Mouse (Mus musculus) hindbrain, embryonic 10.5 days (tissue): ENCODE data around the gene Guk1. TPM values are rescaled to one million over a fixed set of nuclear protein-coding genes. Genes with fewer than 3 reads are reported as not detected.
A peak's percentile ranks its signal among the peaks of the same experiment; 100 is the strongest.

Source experiments
- DNase-seq: peaks from one replicate; pipeline ENCODE4 v3.0.0-alpha.2; 2017; ENCODE audit warnings: low spot score
- H3K27ac ChIP-seq: fragments of 300-500 bp; sonication (generic); 2 replicates; pipeline ENCODE4 v1.5.1; 2016; ENCODE audit warnings: mild to moderate bottlenecking, moderate library complexity
- H3K27me3 ChIP-seq: fragments of 300-500 bp; sonication (generic); 2 replicates; pipeline ENCODE4 v1.6.1; 2016; ENCODE audit warnings: mild to moderate bottlenecking; ENCODE audit not compliant: poor library complexity, insufficient read depth, severe bottlenecking
- H3K36me3 ChIP-seq: fragments of 300-500 bp; sonication (generic); 2 replicates; pipeline ENCODE4 v1.6.1; 2016; ENCODE audit warnings: mild to moderate bottlenecking, moderate library complexity
- H3K4me1 ChIP-seq: fragments of 300-500 bp; sonication (generic); replicated peaks from 2 replicates; pipeline ENCODE4 v1.6.1; 2016; ENCODE audit warnings: mild to moderate bottlenecking
- H3K4me3 ChIP-seq: fragments of 300-500 bp; sonication (generic); 2 replicates; pipeline ENCODE4 v1.5.1; 2016; ENCODE audit warnings: mild to moderate bottlenecking, moderate library complexity
- H3K9me3 ChIP-seq: fragments of 300-500 bp; sonication (generic); 2 replicates; pipeline ENCODE4 v1.6.1; 2016; ENCODE audit warnings: mild to moderate bottlenecking, moderate library complexity
- WGBS: fragments of 180-500 bp; shearing (Covaris S2); methylation state at CpG from one replicate; pipeline ENCODE4 v1.1.7; 2016; 5-methylcytosine and 5-hydroxymethylcytosine counted together
- polyA plus RNA-seq: library from polyadenylated mRNA; unstranded; fragments of >200 nt; fragmentation: Nextera tagmentation; extraction: Ambion mirVana; gene quantifications from 2 replicates; pipeline ENCODE4 v1.2.1, GENCODE M21; 2016

The Guk1 gene
- polyA plus RNA-seq, 1 experiment from 2014 or later: 119 TPM

GRCm38 (mm10) chr11:59169807-59170206 lies 22.2 kb downstream of the Guk1 start:
- Histone ChIP-seq H3K4me3 (no peak overlapping the region), H3K36me3 (no peaks in the 10 kb centered on the region), H3K9me3 (no peaks in the 10 kb centered on the region), H3K27me3 (peaks cover 15% of the 10 kb centered on the region), H3K4me1 (no peaks in the 10 kb centered on the region), H3K27ac (no peak overlapping the region)
- WGBS: 70% methylated on average over 3 of the region's 3 CpGs
- no peak for DNase-seq

- Histone ChIP-seq H3K4me1 (peaks cover 24% of the 10 kb centered on the region), H3K4me3 (no peak overlapping the region), H3K9me3 (no peaks in the 10 kb centered on the region), H3K27me3 (peaks cover 3% of the 10 kb centered on the region; the same call in 1 of the 2 replicates), H3K36me3 (0 out of 2 replicates have a peak, but pooled peaks cover 3% of the 10 kb centered on the region), H3K27ac (no peak overlapping the region)
- WGBS: 80% methylated on average over 2 of the region's 2 CpGs
- no peak for DNase-seq
Observed at GRCm38 (mm10) chr11:59165616-59166241, 26.3 kb downstream of the Guk1 start.

DNA sequence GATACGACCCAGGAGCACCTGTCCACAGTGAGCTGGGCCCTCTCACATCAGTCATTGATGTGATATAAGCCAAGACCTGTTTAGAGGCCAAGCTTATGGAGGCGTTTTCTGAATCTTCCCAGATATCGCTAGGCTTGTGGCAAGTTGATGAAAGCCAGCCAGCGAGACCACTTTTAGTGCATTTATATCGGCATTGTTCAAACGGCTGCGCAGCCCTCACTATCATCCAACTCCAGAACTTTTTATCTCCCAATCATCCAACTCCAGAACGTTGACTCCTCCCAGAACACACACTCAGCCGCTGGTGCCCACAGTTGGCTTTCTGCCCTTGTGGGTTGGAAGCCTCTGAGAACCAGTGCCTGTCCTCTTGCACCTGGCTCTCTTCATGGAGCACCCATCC lies 27.6 kb downstream of the Guk1 start:
- Histone ChIP-seq H3K4me1 (peaks cover 24% of the 10 kb centered on the region), H3K27me3 (peaks cover 3% of the 10 kb centered on the region; the same call in 1 of the 2 replicates), H3K36me3 (peaks cover 13% of the 10 kb centered on the region; the same call in 1 of the 2 replicates), H3K9me3 (no peaks in the 10 kb centered on the region), H3K4me3 (peak overlapping the region; percentile 85), H3K27ac (peak overlapping the region; percentile 98)
- WGBS: 88% methylated on average over 9 of the region's 9 CpGs
- DNase-seq: no peak

- H3K36me3 ChIP-seq: peaks cover 16% of the 10 kb centered on the region
- H3K27ac ChIP-seq: peak within 1 kb of the TSS; percentile 98
- 4% methylated on average over 68 of the region's 68 CpGs for WGBS
- H3K9me3 ChIP-seq: no peaks in the 10 kb centered on the region
- peaks cover 24% of the 10 kb centered on the region for H3K4me1 ChIP-seq
- peak within 1 kb of the TSS; percentile 85 for H3K4me3 ChIP-seq
- peak; percentile 98 for DNase-seq
- H3K27me3 ChIP-seq: peaks cover 3% of the 10 kb centered on the region; the same call in 1 of the 2 replicates
Observed at GRCm38 (mm10) chr11:59163255-59164236, 28.5 kb downstream of the Guk1 start, which contains the start of gene Iba57. Gene Iba57, minus strand, starts transcription at chr11:59163739.

- Histone ChIP-seq H3K4me3 (peak overlapping the region; percentile 85), H3K27ac (peak overlapping the region; percentile 98), H3K36me3 (peaks cover 24% of the 10 kb centered on the region), H3K27me3 (no peaks in the 10 kb centered on the region), H3K4me1 (peaks cover 24% of the 10 kb centered on the region), H3K9me3 (no peaks in the 10 kb centered on the region)
- no peak for DNase-seq
- 59% methylated on average over 9 of the region's 9 CpGs for WGBS
Observed at GRCm38 (mm10) chr11:59162443-59163254, 29.4 kb downstream of the Guk1 start.

DNA sequence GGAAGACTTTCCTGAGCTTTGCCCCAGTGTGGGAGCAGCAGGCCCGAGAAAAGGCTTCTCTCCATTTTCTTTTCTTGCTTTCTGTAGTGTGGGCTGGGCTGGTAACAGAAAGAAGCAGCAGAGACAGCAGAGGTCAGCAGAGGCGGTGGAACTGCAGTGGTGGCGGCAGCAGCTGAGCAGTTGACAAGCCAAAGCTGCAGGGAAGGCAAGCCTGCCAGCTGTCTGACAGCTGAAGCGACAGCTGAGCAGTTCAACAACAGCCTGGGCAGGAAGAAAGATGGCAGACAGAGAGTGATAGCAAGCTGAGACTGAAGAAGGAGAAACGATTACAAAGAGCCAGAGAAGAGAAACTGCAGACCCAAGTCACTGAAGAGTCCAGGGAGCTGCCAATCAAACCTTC lies 30.6 kb downstream of the Guk1 start:
- H3K4me1 ChIP-seq: peaks cover 24% of the 10 kb centered on the region
- WGBS: 76% methylated on average over 5 of the region's 5 CpGs
- peaks cover 35% of the 10 kb centered on the region for H3K36me3 ChIP-seq
- H3K27me3 ChIP-seq: no peaks in the 10 kb centered on the region
- no peak overlapping the region; the same call in 1 of the 2 replicates for H3K27ac ChIP-seq
- no peak for DNase-seq
- H3K9me3 ChIP-seq: no peaks in the 10 kb centered on the region
- no peak overlapping the region for H3K4me3 ChIP-seq

DNA sequence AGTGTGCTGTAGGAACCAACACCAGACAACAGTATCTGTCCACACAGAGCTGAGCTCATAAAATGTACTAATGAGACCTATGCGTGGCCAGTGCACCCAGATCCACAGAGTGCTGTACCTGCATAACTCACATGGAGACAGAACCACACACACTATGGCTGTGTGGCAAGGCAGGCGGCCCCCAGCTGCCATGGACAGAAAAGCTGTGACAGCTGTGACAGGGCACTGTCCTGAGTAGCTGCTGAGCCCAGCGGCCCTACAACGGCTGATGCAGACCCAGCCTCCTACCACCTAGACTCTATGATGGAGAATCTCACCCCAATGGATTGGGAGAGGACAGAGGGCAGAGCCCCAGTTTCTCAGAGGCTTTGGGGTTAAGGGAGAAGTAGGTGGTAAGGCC lies 32.5 kb downstream of the Guk1 start:
- Histone ChIP-seq H3K36me3 (peaks cover 46% of the 10 kb centered on the region), H3K9me3 (no peaks in the 10 kb centered on the region), H3K4me1 (peaks cover 24% of the 10 kb centered on the region), H3K27ac (no peak overlapping the region), H3K4me3 (no peak overlapping the region), H3K27me3 (no peaks in the 10 kb centered on the region)
- no peak for DNase-seq
- 92% methylated on average over 4 of the region's 4 CpGs for WGBS

- Histone ChIP-seq H3K36me3 (peaks cover 46% of the 10 kb centered on the region), H3K27ac (no peak overlapping the region), H3K4me1 (peaks cover 20% of the 10 kb centered on the region), H3K27me3 (no peaks in the 10 kb centered on the region), H3K4me3 (no peak overlapping the region), H3K9me3 (no peaks in the 10 kb centered on the region)
- WGBS: 90% methylated on average over 13 of the region's 13 CpGs
- DNase-seq: no peak
Observed at GRCm38 (mm10) chr11:59159099-59159498, 32.9 kb downstream of the Guk1 start.

- no peak for DNase-seq
- Histone ChIP-seq H3K36me3 (peaks cover 45% of the 10 kb centered on the region), H3K9me3 (no peaks in the 10 kb centered on the region), H3K27ac (no peak overlapping the region), H3K27me3 (no peaks in the 10 kb centered on the region), H3K4me3 (no peak overlapping the region), H3K4me1 (no peaks in the 10 kb centered on the region)
- 89% methylated on average over 5 of the region's 5 CpGs for WGBS
Observed at GRCm38 (mm10) chr11:59155900-59156299, 36.1 kb downstream of the Guk1 start.

- DNase-seq: no peak
- Histone ChIP-seq H3K4me1 (no peaks in the 10 kb centered on the region), H3K4me3 (no peak overlapping the region), H3K27me3 (no peaks in the 10 kb centered on the region), H3K9me3 (no peaks in the 10 kb centered on the region), H3K36me3 (peaks cover 33% of the 10 kb centered on the region), H3K27ac (no peak overlapping the region)
- 88% methylated on average over 7 of the region's 7 CpGs for WGBS
Observed at GRCm38 (mm10) chr11:59154220-59154619, 37.8 kb downstream of the Guk1 start.

GRCm38 (mm10) chr11:59151729-59152128 lies 40.3 kb downstream of the Guk1 start:
- H3K36me3 ChIP-seq: peaks cover 14% of the 10 kb centered on the region
- H3K9me3 ChIP-seq: no peaks in the 10 kb centered on the region
- H3K27me3 ChIP-seq: no peaks in the 10 kb centered on the region
- no peaks in the 10 kb centered on the region for H3K4me1 ChIP-seq
- no peak for DNase-seq
- WGBS: 23% methylated on average over 3 of the region's 3 CpGs
- no peak overlapping the region for H3K27ac ChIP-seq
- H3K4me3 ChIP-seq: no peak overlapping the region

DNA sequence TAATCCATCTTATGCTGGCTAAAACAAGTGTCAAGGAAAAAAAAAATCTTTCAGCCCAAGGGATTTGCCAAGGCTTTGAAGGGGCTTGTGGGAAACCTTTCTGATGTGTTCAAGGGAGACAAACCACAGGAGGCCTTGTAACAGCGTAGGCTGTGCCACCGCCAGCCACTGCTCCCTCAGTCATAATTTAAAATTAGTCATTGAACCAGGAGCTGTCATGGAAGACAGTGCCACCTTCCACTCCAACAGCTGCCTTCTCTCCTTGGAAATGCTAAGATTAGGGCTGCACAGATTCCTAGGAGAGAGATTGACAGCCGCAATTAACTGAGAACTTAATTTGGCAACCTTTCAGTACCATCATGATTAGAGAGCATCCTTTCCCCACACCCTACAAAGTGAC lies 42.7 kb downstream of the Guk1 start:
- WGBS: 81% methylated on average over 3 of the region's 3 CpGs
- Histone ChIP-seq H3K9me3 (no peaks in the 10 kb centered on the region), H3K36me3 (no peaks in the 10 kb centered on the region), H3K4me1 (no peaks in the 10 kb centered on the region), H3K27me3 (no peaks in the 10 kb centered on the region), H3K4me3 (no peak overlapping the region), H3K27ac (no peak overlapping the region)
- DNase-seq: no peak
